Mouse (Mus musculus) cerebellum, adult 2 months (tissue): Measurements from ENCODE around the gene Cd200.

Experiments used
- CTCF ChIP-seq: fragments of 200-500 bp; IDR thresholded peaks from 2 replicates; pipeline ENCODE4 v1.5.1; 2011; ENCODE audit warnings: low read depth, mild to moderate bottlenecking, control low read depth, low read length, moderate library complexity, borderline replicate concordance; ENCODE audit not compliant: insufficient read depth
- POLR2A ChIP-seq: fragments of 200-500 bp; IDR thresholded peaks from 2 replicates; pipeline ENCODE4 v1.6.1; 2011; ENCODE audit warnings: low read length, control low read depth, borderline replicate concordance; ENCODE audit not compliant: insufficient read depth

DNA sequence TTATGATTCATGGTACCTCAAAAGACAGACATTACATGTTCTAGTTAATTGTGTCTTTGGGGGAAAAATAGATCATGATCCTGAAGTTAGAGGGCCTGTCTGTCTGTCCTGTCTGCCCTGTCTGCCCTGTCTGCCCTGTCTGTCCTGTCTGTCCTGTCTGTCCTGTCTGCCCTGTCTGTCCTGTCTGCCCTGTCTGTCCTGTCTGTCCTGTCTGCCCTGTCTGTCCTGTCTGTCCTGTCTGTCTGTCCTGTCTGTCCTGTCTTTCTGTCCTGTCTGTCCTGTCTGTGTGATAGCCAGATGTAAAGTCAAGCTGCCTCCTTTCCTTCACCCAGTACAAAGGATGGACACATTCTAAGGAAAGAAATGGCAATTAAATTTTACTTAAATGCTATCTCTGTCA, 56.0 kb downstream of the Cd200 start:
- no peak for TF ChIP-seq CTCF
- TF ChIP-seq POLR2A: no peak
